Mouse (Mus musculus): ENCODE measurements around the gene Eid1.

Gene Eid1

GRCm38 (mm10) chr2:125681811-125682210 lies 8.9 kb downstream of the Eid1 start:
- TF ChIP-seq NANOG (IDR thresholded peaks at IDR 0.05; ENCODE audit: borderline replicate concordance, low read length): no peak
- no peak for TF ChIP-seq CTCF (conservative IDR thresholded peaks at IDR 0.05; ENCODE audit: low read length)
- no peak for TF ChIP-seq POU5F1 (IDR thresholded peaks at IDR 0.05; ENCODE audit: borderline replicate concordance, low read length)
- Histone ChIP-seq H3K4me3 (replicated peaks; ENCODE audit: low read length) (no peak overlapping the region), H3K9me3 (ENCODE audit: low read length) (no peaks in the 10 kb centered on the region), H3K27me3 (ENCODE audit: insufficient read depth, low read length) (peaks cover 9% of the 10 kb centered on the region), H3K4me1 (replicated peaks; ENCODE audit: low read depth, low read length) (peaks cover 14% of the 10 kb centered on the region), H3K36me3 (ENCODE audit: insufficient read depth, low read length) (no peaks in the 10 kb centered on the region)

- no peaks in the 10 kb centered on the region for H3K9me3 ChIP-seq (ENCODE audit: low read length)
- no peaks in the 10 kb centered on the region for H3K36me3 ChIP-seq (ENCODE audit: insufficient read depth, low read length)
- 0 out of 2 replicates have a peak, but pooled peaks cover 3% of the 10 kb centered on the region for H3K27me3 ChIP-seq (ENCODE audit: insufficient read depth, low read length)
- H3K4me1 ChIP-seq (replicated peaks; ENCODE audit: low read depth, low read length): peaks cover 14% of the 10 kb centered on the region
- TF ChIP-seq POU5F1 (IDR thresholded peaks at IDR 0.05; ENCODE audit: borderline replicate concordance, low read length) (no peak), NANOG (IDR thresholded peaks at IDR 0.05; ENCODE audit: borderline replicate concordance, low read length) (no peak), CTCF (conservative IDR thresholded peaks at IDR 0.05; ENCODE audit: low read length) (no peak)
- H3K4me3 ChIP-seq (replicated peaks; ENCODE audit: low read length): no peak overlapping the region
Observed at GRCm38 (mm10) chr2:125683895-125684294, 11.0 kb downstream of the Eid1 start.

GRCm38 (mm10) chr2:125684559-125685440 lies 11.9 kb downstream of the Eid1 start:
- Histone ChIP-seq H3K36me3 (ENCODE audit: insufficient read depth, low read length) (no peaks in the 10 kb centered on the region), H3K27me3 (ENCODE audit: insufficient read depth, low read length) (0 out of 2 replicates have a peak, but pooled peaks cover 3% of the 10 kb centered on the region), H3K4me3 (replicated peaks; ENCODE audit: low read length) (no peak overlapping the region), H3K9me3 (ENCODE audit: low read length) (peaks cover 3% of the 10 kb centered on the region; the same call in 1 of the 2 replicates), H3K4me1 (replicated peaks; ENCODE audit: low read depth, low read length) (peaks cover 14% of the 10 kb centered on the region)
- TF ChIP-seq CTCF (conservative IDR thresholded peaks at IDR 0.05; ENCODE audit: low read length) (no peak), POU5F1 (IDR thresholded peaks at IDR 0.05; ENCODE audit: borderline replicate concordance, low read length) (no peak), NANOG (IDR thresholded peaks at IDR 0.05; ENCODE audit: borderline replicate concordance, low read length) (no peak)

- peaks cover 3% of the 10 kb centered on the region; the same call in 1 of the 2 replicates for H3K9me3 ChIP-seq (ENCODE audit: low read length)
- 0 out of 2 replicates have a peak, but pooled peaks cover 3% of the 10 kb centered on the region for H3K27me3 ChIP-seq (ENCODE audit: insufficient read depth, low read length)
- no peaks in the 10 kb centered on the region for H3K36me3 ChIP-seq (ENCODE audit: insufficient read depth, low read length)
- no peak for TF ChIP-seq NANOG (IDR thresholded peaks at IDR 0.05; ENCODE audit: borderline replicate concordance, low read length)
- peaks cover 14% of the 10 kb centered on the region for H3K4me1 ChIP-seq (replicated peaks; ENCODE audit: low read depth, low read length)
- H3K4me3 ChIP-seq (replicated peaks; ENCODE audit: low read length): no peak overlapping the region
Observed at GRCm38 (mm10) chr2:125685441-125686150, 12.7 kb downstream of the Eid1 start.

- no peak for TF ChIP-seq NANOG (IDR thresholded peaks at IDR 0.05; ENCODE audit: borderline replicate concordance, low read length)
- TF ChIP-seq CTCF (conservative IDR thresholded peaks at IDR 0.05; ENCODE audit: low read length): no peak
- TF ChIP-seq POU5F1 (IDR thresholded peaks at IDR 0.05; ENCODE audit: borderline replicate concordance, low read length): no peak
- peaks cover 3% of the 10 kb centered on the region; the same call in 1 of the 2 replicates for H3K9me3 ChIP-seq (ENCODE audit: low read length)
- H3K4me1 ChIP-seq (replicated peaks; ENCODE audit: low read depth, low read length): no peaks in the 10 kb centered on the region
- no peak overlapping the region for H3K4me3 ChIP-seq (replicated peaks; ENCODE audit: low read length)
- peaks cover 13% of the 10 kb centered on the region; the same call in 1 of the 2 replicates for H3K27me3 ChIP-seq (ENCODE audit: insufficient read depth, low read length)
- H3K36me3 ChIP-seq (ENCODE audit: insufficient read depth, low read length): no peaks in the 10 kb centered on the region
Observed at GRCm38 (mm10) chr2:125692010-125692409, 19.1 kb downstream of the Eid1 start.

- H3K36me3 ChIP-seq (ENCODE audit: insufficient read depth, low read length): no peaks in the 10 kb centered on the region
- no peak for TF ChIP-seq CTCF (conservative IDR thresholded peaks at IDR 0.05; ENCODE audit: low read length)
- H3K9me3 ChIP-seq (ENCODE audit: low read length): no peaks in the 10 kb centered on the region
- no peak overlapping the region for H3K4me3 ChIP-seq (replicated peaks; ENCODE audit: low read length)
- H3K27me3 ChIP-seq (ENCODE audit: insufficient read depth, low read length): peaks cover 13% of the 10 kb centered on the region; the same call in 1 of the 2 replicates
- no peaks in the 10 kb centered on the region for H3K4me1 ChIP-seq (replicated peaks; ENCODE audit: low read depth, low read length)
Observed at GRCm38 (mm10) chr2:125694798-125695197, 21.9 kb downstream of the Eid1 start.

- Histone ChIP-seq H3K4me3 (replicated peaks; ENCODE audit: low read length) (no peak overlapping the region), H3K27me3 (ENCODE audit: insufficient read depth, low read length) (peaks cover 13% of the 10 kb centered on the region; the same call in 1 of the 2 replicates), H3K36me3 (ENCODE audit: insufficient read depth, low read length) (no peaks in the 10 kb centered on the region), H3K9me3 (ENCODE audit: low read length) (no peaks in the 10 kb centered on the region), H3K4me1 (replicated peaks; ENCODE audit: low read depth, low read length) (no peaks in the 10 kb centered on the region)
- TF ChIP-seq NANOG (IDR thresholded peaks at IDR 0.05; ENCODE audit: borderline replicate concordance, low read length) (no peak), POU5F1 (IDR thresholded peaks at IDR 0.05; ENCODE audit: borderline replicate concordance, low read length) (no peak), CTCF (conservative IDR thresholded peaks at IDR 0.05; ENCODE audit: low read length) (no peak)
Observed at GRCm38 (mm10) chr2:125696219-125696618, 23.3 kb downstream of the Eid1 start.

- TF ChIP-seq POU5F1 (IDR thresholded peaks at IDR 0.05; ENCODE audit: borderline replicate concordance, low read length): no peak
- TF ChIP-seq NANOG (IDR thresholded peaks at IDR 0.05; ENCODE audit: borderline replicate concordance, low read length): no peak
- no peak for TF ChIP-seq CTCF (conservative IDR thresholded peaks at IDR 0.05; ENCODE audit: low read length)
- no peaks in the 10 kb centered on the region for H3K9me3 ChIP-seq (ENCODE audit: low read length)
- no peaks in the 10 kb centered on the region for H3K36me3 ChIP-seq (ENCODE audit: insufficient read depth, low read length)
- peaks cover 9% of the 10 kb centered on the region; the same call in 1 of the 2 replicates for H3K27me3 ChIP-seq (ENCODE audit: insufficient read depth, low read length)
- H3K4me3 ChIP-seq (replicated peaks; ENCODE audit: low read length): no peak overlapping the region
- peaks cover 25% of the 10 kb centered on the region for H3K4me1 ChIP-seq (replicated peaks; ENCODE audit: low read depth, low read length)
Observed at GRCm38 (mm10) chr2:125701606-125702005, 28.7 kb downstream of the Eid1 start.
